Mouse (Mus musculus) hematopoietic stem cell, adult 5-6 weeks (primary cell): Measurements from ENCODE around the gene Ttc4. TPM values are rescaled to one million over a fixed set of nuclear protein-coding genes. Genes with fewer than 3 reads are reported as not detected.

ENCODE experiments used
- ATAC-seq, 2 experiments: fragments of 125-278 bp in 1 of 2; replicated peaks in 1 of 2; 2 replicates each; pipeline ENCODE4 v1.8.0; 2016 to 2017; ENCODE audit warnings: inconsistent platforms in 2 of 2, mild to moderate bottlenecking in 2 of 2, moderate number of reproducible peaks in 2 of 2, low read depth in 1 of 2, moderate TSS enrichment in 1 of 2; ENCODE audit not compliant: low FRiP score in 2 of 2, poor library complexity in 2 of 2, severe bottlenecking in 2 of 2, insufficient read depth in 1 of 2, low TSS enrichment in 1 of 2
- total RNA-seq: library from RNA; stranded (forward); fragments of 172-1452, 232-1000 nt; gene quantifications from 2 replicates; pipeline ENCODE4 v1.2.3, GENCODE M21; 2017

Ttc4 gene
- total RNA-seq, 1 experiment from 2014 or later: 41.9 TPM

- ATAC-seq: no peak
These were observed 14.0 kb downstream of the Ttc4 start for GRCm38 (mm10) chr4:106664697-106665096.

GRCm38 (mm10) chr4:106663956-106664470 lies 14.7 kb downstream of the Ttc4 start:
- ATAC-seq: no peak

- ATAC-seq: no peak
These were observed 23.1 kb downstream of the Ttc4 start for GRCm38 (mm10) chr4:106655681-106656080.

- ATAC-seq: no peak
These were observed 25.7 kb downstream of the Ttc4 start for GRCm38 (mm10) chr4:106653051-106653450.

- ATAC-seq: no peak
These were observed 26.2 kb downstream of the Ttc4 start for GRCm38 (mm10) chr4:106652546-106652945.

- peak; percentile 96 to 98 for ATAC-seq
These were observed 27.8 kb downstream of the Ttc4 start, which contains the start of gene Pars2 for GRCm38 (mm10) chr4:106650833-106651527. Gene Pars2 (plus strand): TSS chr4:106651069.

- no peak for ATAC-seq
These were observed 31.6 kb downstream of the Ttc4 start for GRCm38 (mm10) chr4:106647137-106647536.

- no peak for ATAC-seq
These were observed 32.9 kb downstream of the Ttc4 start for GRCm38 (mm10) chr4:106645797-106646196.

GRCm38 (mm10) chr4:106644218-106644610 lies 34.5 kb downstream of the Ttc4 start:
- ATAC-seq: no peak

GRCm38 (mm10) chr4:106643483-106644217 lies 35.1 kb downstream of the Ttc4 start:
- no peak for ATAC-seq

GRCm38 (mm10) chr4:106634086-106634479 lies 44.7 kb downstream of the Ttc4 start:
- no peak for ATAC-seq

- no peak for ATAC-seq
These were observed 45.3 kb downstream of the Ttc4 start for GRCm38 (mm10) chr4:106633281-106634085.

- ATAC-seq: no peak
These were observed 46.4 kb downstream of the Ttc4 start for GRCm38 (mm10) chr4:106632313-106632712.

- 0 out of 4 replicates have a peak, but pooled peaks have one; percentile 36 to 46 for ATAC-seq
These were observed 48.2 kb downstream of the Ttc4 start for GRCm38 (mm10) chr4:106630333-106631220.

- ATAC-seq: no peak
These were observed 49.4 kb downstream of the Ttc4 start for GRCm38 (mm10) chr4:106629374-106629773.

- ATAC-seq: no peak
These were observed 49.9 kb downstream of the Ttc4 start for GRCm38 (mm10) chr4:106628650-106629360.
